Mouse (Mus musculus) thymus, adult 2 months (tissue): ENCODE data around the gene Tnfrsf22. TPM values are rescaled to one million over a fixed set of nuclear protein-coding genes. Genes with fewer than 3 reads are reported as not detected.

Experiments used
- DNase-seq: peaks from one replicate; pipeline ENCODE4 v3.0.0; 2021
- H3K27ac ChIP-seq: fragments of 200-500 bp; 2 replicates; pipeline ENCODE4 v1.5.1; 2012; ENCODE audit warnings: low read length, control low read depth; ENCODE audit not compliant: control insufficient read depth, insufficient read depth
- H3K27me3 ChIP-seq: fragments of 200-500 bp; 2 replicates; pipeline ENCODE4 v1.6.1; 2012; ENCODE audit warnings: mild to moderate bottlenecking, low read length, moderate library complexity, mixed read lengths; ENCODE audit not compliant: control insufficient read depth, insufficient read depth
- H3K36me3 ChIP-seq: fragments of 200-500 bp; 2 replicates; pipeline ENCODE4 v1.6.1; 2012; ENCODE audit warnings: mild to moderate bottlenecking, low read length, moderate library complexity; ENCODE audit not compliant: control insufficient read depth, insufficient read depth
- H3K4me1 ChIP-seq: fragments of 200-500 bp; replicated peaks from 2 replicates; pipeline ENCODE4 v1.6.1; 2012; ENCODE audit warnings: low read length; ENCODE audit not compliant: control insufficient read depth, insufficient read depth
- H3K4me3 ChIP-seq: fragments of 200-500 bp; 2 replicates; pipeline ENCODE4 v1.5.1; 2012; ENCODE audit warnings: mild to moderate bottlenecking, low read length, control low read depth, moderate library complexity; ENCODE audit not compliant: control insufficient read depth, insufficient read depth
- CTCF ChIP-seq: fragments of 200-500 bp; IDR thresholded peaks from 2 replicates; pipeline ENCODE4 v1.5.1; 2012; ENCODE audit warnings: mild to moderate bottlenecking, control low read depth, low read length, moderate library complexity, borderline replicate concordance; ENCODE audit not compliant: control insufficient read depth, poor library complexity, insufficient read depth; ENCODE audit errors: extremely low read depth
- POLR2A ChIP-seq: fragments of 200-500 bp; IDR thresholded peaks from 2 replicates; pipeline ENCODE4 v1.6.1; 2012; ENCODE audit warnings: mild to moderate bottlenecking, low read length, control low read depth, moderate library complexity; ENCODE audit not compliant: control insufficient read depth, poor library complexity, insufficient read depth; ENCODE audit errors: extremely low read depth
- WGBS: fragments of 180-500 bp; shearing (Covaris S2); methylation state at CpG from one replicate; pipeline ENCODE4 v1.1.7; 2018; 5-methylcytosine and 5-hydroxymethylcytosine counted together
- polyA plus RNA-seq: library from polyadenylated mRNA; depleted of rRNA; stranded (reverse); fragments of >200 nt; gene quantifications from 2 replicates; pipeline ENCODE4 v1.2.3, GENCODE M21; 2012

The Tnfrsf22 gene
- polyA plus RNA-seq, 1 experiment, result 4.8 TPM

GRCm38 (mm10) chr7:143629501-143629900 lies 20.0 kb downstream of the Tnfrsf22 start:
- Histone ChIP-seq H3K4me3 (no peak overlapping the region), H3K27ac (no peak overlapping the region), H3K27me3 (no peaks in the 10 kb centered on the region), H3K36me3 (no peaks in the 10 kb centered on the region), H3K4me1 (peaks cover 22% of the 10 kb centered on the region)
- TF ChIP-seq POLR2A, result no peak
- no peak for TF ChIP-seq CTCF
- 5% methylated on average over 1 of the region's 1 CpGs for WGBS
- DNase-seq, result no peak

- WGBS, result 32% methylated on average over 1 of the region's 1 CpGs
- no peaks in the 10 kb centered on the region for H3K27me3 ChIP-seq
- peak; percentile 21 for DNase-seq
- no peaks in the 10 kb centered on the region for H3K36me3 ChIP-seq
- H3K4me3 ChIP-seq, result peak within 1 kb of the TSS; percentile 46
- peaks cover 24% of the 10 kb centered on the region for H3K4me1 ChIP-seq
- H3K27ac ChIP-seq, result peak within 1 kb of the TSS; percentile 98
- TF ChIP-seq POLR2A (no peak), CTCF (no peak)
Observed at GRCm38 (mm10) chr7:143628540-143628939, 20.9 kb downstream of the Tnfrsf22 start, which contains the start of gene Tnfrsf26. Gene Tnfrsf26, minus strand, starts transcription at chr7:143628722.

- DNase-seq, result peak; percentile 31
- H3K36me3 ChIP-seq, result no peaks in the 10 kb centered on the region
- 2% methylated on average over 10 of the region's 10 CpGs for WGBS
- peaks cover 24% of the 10 kb centered on the region for H3K4me1 ChIP-seq
- no peak for TF ChIP-seq CTCF
- TF ChIP-seq POLR2A, result no peak
- H3K27me3 ChIP-seq, result no peaks in the 10 kb centered on the region
- H3K27ac ChIP-seq, result peak overlapping the region; percentile 98
- peak overlapping the region; percentile 46 for H3K4me3 ChIP-seq
Observed at GRCm38 (mm10) chr7:143627555-143628286, 21.7 kb downstream of the Tnfrsf22 start.

GRCm38 (mm10) chr7:143626178-143626577 lies 23.3 kb downstream of the Tnfrsf22 start:
- H3K27ac ChIP-seq, result peak overlapping the region; percentile 78
- DNase-seq, result no peak

GRCm38 (mm10) chr7:143625151-143625550 lies 24.3 kb downstream of the Tnfrsf22 start:
- Histone ChIP-seq H3K27me3 (no peaks in the 10 kb centered on the region), H3K36me3 (no peaks in the 10 kb centered on the region), H3K27ac (peak overlapping the region; percentile 45), H3K4me1 (peaks cover 23% of the 10 kb centered on the region), H3K4me3 (no peak overlapping the region)
- no peak for TF ChIP-seq CTCF
- 22% methylated on average over 5 of the region's 5 CpGs for WGBS
- DNase-seq, result no peak

More at GRCm38 (mm10) chr7:143626178-143626577, 23.3 kb downstream of the Tnfrsf22 start:
- Histone ChIP-seq H3K27me3 (no peaks in the 10 kb centered on the region), H3K4me1 (peaks cover 24% of the 10 kb centered on the region), H3K36me3 (no peaks in the 10 kb centered on the region), H3K4me3 (peak overlapping the region; percentile 22; the same call in 1 of the 2 replicates)
- TF ChIP-seq CTCF (no peak), POLR2A (no peak)
- 22% methylated on average over 2 of the region's 2 CpGs for WGBS

- DNase-seq, result no peak
- no peak overlapping the region; the same call in 1 of the 2 replicates for H3K27ac ChIP-seq
- TF ChIP-seq CTCF (no peak), POLR2A (no peak)
- 23% methylated on average over 3 of the region's 3 CpGs for WGBS
- no peaks in the 10 kb centered on the region for H3K36me3 ChIP-seq
- no peak overlapping the region for H3K4me3 ChIP-seq
- H3K4me1 ChIP-seq, result peaks cover 21% of the 10 kb centered on the region
- no peaks in the 10 kb centered on the region for H3K27me3 ChIP-seq
Observed at GRCm38 (mm10) chr7:143624561-143624960, 24.9 kb downstream of the Tnfrsf22 start.

- Histone ChIP-seq H3K4me3 (no peak overlapping the region), H3K27me3 (no peaks in the 10 kb centered on the region), H3K4me1 (peaks cover 5% of the 10 kb centered on the region), H3K36me3 (peaks cover 16% of the 10 kb centered on the region), H3K27ac (no peak overlapping the region)
- 86% methylated on average over 1 of the region's 1 CpGs for WGBS
- DNase-seq, result no peak
- TF ChIP-seq POLR2A (no peak), CTCF (no peak)
Observed at GRCm38 (mm10) chr7:143620951-143621350, 28.5 kb downstream of the Tnfrsf22 start.
